ENCODE assay signal across 22 mouse cellular contexts in genomic region chr4:95659024-95659423, GRCm38 (mm10).
DNase-seq lines count a peak whose midpoint lies in the region; TF ChIP-seq lines count a peak whose summit lies in the region.
"Had no signal": no experiment of that assay in that cellular context is flagged by ENCODE, and none has a peak within 500 bp of the region (broad histone marks: within the 10 kb centered on the region; RNA-seq: fewer than 3 reads in every experiment).

No protein-coding gene starts in this region.

- H3K27ac ChIP-seq in heart, adult 2 months, result peak overlapping the region; percentile 61
- H3K27ac ChIP-seq in heart, embryonic 10.5 days, result no peak overlapping the region
- 0 out of 2 replicates have a peak overlapping the region, but pooled peaks have one; percentile 12 for H3K27ac ChIP-seq in brown adipose tissue, adult 24 weeks (replicated peaks; ENCODE audit: low read depth, low read length)
- H3K27ac ChIP-seq: embryonic facial prominence, embryonic 12.5 days; forebrain, embryonic 12.5 days; hindbrain, embryonic 12.5 days had no signal

- H3K9me3 ChIP-seq in heart, embryonic 10.5 days, result no peaks in the 10 kb centered on the region
- H3K9me3 ChIP-seq: embryonic facial prominence, embryonic 12.5 days; forebrain, embryonic 12.5 days; hindbrain, embryonic 12.5 days had no signal

- TF ChIP-seq CTCF in heart, adult 2 months (IDR thresholded peaks at IDR 0.05), result no peak

- DNase-seq in embryo, embryonic 10 days (ENCODE audit: low spot score), result peak; percentile 48
- DNase-seq in embryo, embryonic 9.5 days (ENCODE audit: extremely low spot score), result no peak
- no peak for DNase-seq in heart, adult 2 months
- no peak for DNase-seq in heart, embryonic 10.5 days (ENCODE audit: low spot score)
- DNase-seq in mesoderm, embryonic 11.5 days (ENCODE audit: low read depth, low spot score), result peak; percentile 34
- no peak for DNase-seq in urinary bladder, postnatal 14 days (ENCODE audit: low spot score)
- DNase-seq in cerebellum, postnatal 25 days, result no peak
- DNase-seq: adrenal gland, adult 2 months; adrenal gland, postnatal 25 days; B cell, adult 2 months; cerebellum, adult 2 months; cerebellum, postnatal 10 days; forebrain, postnatal 0 days; gastrocnemius, postnatal 10 days; heart, postnatal 10 days; heart, postnatal 4 days; kidney, adult 11 months had no signal

- H3K9ac ChIP-seq in heart, adult 2 months (ENCODE audit: low read depth, low read length), result no peak overlapping the region
- H3K9ac ChIP-seq: embryonic facial prominence, embryonic 12.5 days; forebrain, embryonic 12.5 days; forebrain, postnatal 0 days; hindbrain, embryonic 12.5 days had no signal

- H3K27me3 ChIP-seq in heart, adult 2 months (ENCODE audit: control insufficient read depth, insufficient read depth, low read length), result no peaks in the 10 kb centered on the region
- H3K27me3 ChIP-seq in heart, embryonic 10.5 days (ENCODE audit: insufficient read depth, poor library complexity, severe bottlenecking), result no peaks in the 10 kb centered on the region
- H3K27me3 ChIP-seq: embryonic facial prominence, embryonic 12.5 days; forebrain, embryonic 12.5 days; hindbrain, embryonic 12.5 days; Patski had no signal

- H3K36me3 ChIP-seq in heart, adult 2 months (ENCODE audit: control insufficient read depth, insufficient read depth, low read length), result peaks cover 14% of the 10 kb centered on the region
- no peaks in the 10 kb centered on the region for H3K36me3 ChIP-seq in heart, embryonic 10.5 days
- H3K36me3 ChIP-seq: embryonic facial prominence, embryonic 12.5 days; forebrain, embryonic 12.5 days; hindbrain, embryonic 12.5 days had no signal

- no peaks in the 10 kb centered on the region for H3K79me2 ChIP-seq in heart, adult 2 months (replicated peaks; ENCODE audit: control insufficient read depth, insufficient read depth, low read length)

- no peak for TF ChIP-seq POLR2A in heart, adult 2 months (IDR thresholded peaks at IDR 0.05; ENCODE audit: insufficient read depth, low read depth, low read length)

- TF ChIP-seq EP300 in heart, adult 2 months (IDR thresholded peaks at IDR 0.05; ENCODE audit: insufficient read depth, low read depth, low read length), result no peak

- 46% methylated on average over 3 of the region's 3 CpGs for WGBS in heart, adult 2 months
- 18% methylated on average over 3 of the region's 3 CpGs for WGBS in heart, embryonic 10.5 days

- H3K4me1 ChIP-seq in heart, adult 2 months (ENCODE audit: control insufficient read depth, insufficient read depth, low read length), result peaks cover 8% of the 10 kb centered on the region
- peaks cover 13% of the 10 kb centered on the region for H3K4me1 ChIP-seq in heart, embryonic 10.5 days
- H3K4me1 ChIP-seq in brown adipose tissue, adult 24 weeks (ENCODE audit: control insufficient read depth, insufficient read depth, insufficient read length, low read length), result peaks cover 11% of the 10 kb centered on the region; the same call in 1 of the 2 replicates

- no peak overlapping the region for H3K4me3 ChIP-seq in heart, adult 2 months
- no peak overlapping the region for H3K4me3 ChIP-seq in heart, embryonic 10.5 days
- H3K4me3 ChIP-seq in brown adipose tissue, adult 24 weeks (ENCODE audit: insufficient read depth, low read depth, low read length), result no peak overlapping the region
- H3K4me3 ChIP-seq: embryonic facial prominence, embryonic 12.5 days; forebrain, embryonic 12.5 days; hindbrain, embryonic 12.5 days had no signal

- intact Hi-C loops in heart, adult 2 months (cut with DNase I), result no loop called here

Comparison
In these comparisons a context has a peak if more than half of its experiments do, and no peak if none do; other contexts are left out.
1. DNase-seq: peak in embryo, embryonic 10 days (single experiment) and mesoderm, embryonic 11.5 days (single experiment); none in embryo, embryonic 9.5 days (single experiment), heart, adult 2 months (0 of 2), heart, embryonic 10.5 days (single experiment), urinary bladder, postnatal 14 days (single experiment) and cerebellum, postnatal 25 days (0 of 2).